Mouse (Mus musculus): ENCODE measurements around the gene Ralgps1. TPM values are rescaled to one million over a fixed set of nuclear protein-coding genes. Genes with fewer than 3 reads are reported as not detected.

Ralgps1 gene
- polyA plus RNA-seq, 1 experiment: 9.5 TPM

GRCm38 (mm10) chr2:33350921-33351320 is 20.4 kb downstream of the Ralgps1 start:
- H3K4me3 ChIP-seq (ENCODE audit: low read depth, low read length): no peak overlapping the region
- no peak overlapping the region for H3K27ac ChIP-seq (ENCODE audit: insufficient read depth, low read depth, low read length)
- 0 out of 2 replicates have a peak, but pooled peaks cover 4% of the 10 kb centered on the region for H3K4me1 ChIP-seq (ENCODE audit: control insufficient read depth, insufficient read depth, insufficient read length, low read length)
- H3K27me3 ChIP-seq (ENCODE audit: control insufficient read depth, insufficient read depth, low read length): no peaks in the 10 kb centered on the region
- H3K36me3 ChIP-seq (ENCODE audit: control insufficient read depth, insufficient read depth, low read length): no peaks in the 10 kb centered on the region
- TF ChIP-seq CTCF (IDR thresholded peaks at IDR 0.05; ENCODE audit: extremely low read depth, insufficient read length, insufficient replicate concordance, low read depth, low read length) (no peak), POLR2A (IDR thresholded peaks at IDR 0.05; ENCODE audit: low read depth, low read length) (no peak)
- 86% methylated on average over 6 of the region's 6 CpGs for WGBS

- no peak overlapping the region for H3K4me3 ChIP-seq (ENCODE audit: low read depth, low read length)
- TF ChIP-seq CTCF (IDR thresholded peaks at IDR 0.05; ENCODE audit: extremely low read depth, insufficient read length, insufficient replicate concordance, low read depth, low read length) (no peak), POLR2A (IDR thresholded peaks at IDR 0.05; ENCODE audit: low read depth, low read length) (no peak)
- H3K4me1 ChIP-seq (ENCODE audit: control insufficient read depth, insufficient read depth, insufficient read length, low read length): peaks cover 13% of the 10 kb centered on the region
- WGBS: 47% methylated on average over 2 of the region's 2 CpGs
- no peaks in the 10 kb centered on the region for H3K36me3 ChIP-seq (ENCODE audit: control insufficient read depth, insufficient read depth, low read length)
- no peak overlapping the region for H3K27ac ChIP-seq (ENCODE audit: insufficient read depth, low read depth, low read length)
- H3K27me3 ChIP-seq (ENCODE audit: control insufficient read depth, insufficient read depth, low read length): no peaks in the 10 kb centered on the region
Measured at GRCm38 (mm10) chr2:33349581-33349980, 21.7 kb downstream of the Ralgps1 start.

GRCm38 (mm10) chr2:33349081-33349480 is 22.2 kb downstream of the Ralgps1 start:
- Histone ChIP-seq H3K4me1 (ENCODE audit: control insufficient read depth, insufficient read depth, insufficient read length, low read length) (peaks cover 13% of the 10 kb centered on the region), H3K27ac (ENCODE audit: insufficient read depth, low read depth, low read length) (no peak overlapping the region), H3K36me3 (ENCODE audit: control insufficient read depth, insufficient read depth, low read length) (no peaks in the 10 kb centered on the region), H3K27me3 (ENCODE audit: control insufficient read depth, insufficient read depth, low read length) (no peaks in the 10 kb centered on the region), H3K4me3 (ENCODE audit: low read depth, low read length) (no peak overlapping the region)
- 24% methylated on average over 2 of the region's 2 CpGs for WGBS
- TF ChIP-seq CTCF (IDR thresholded peaks at IDR 0.05; ENCODE audit: extremely low read depth, insufficient read length, insufficient replicate concordance, low read depth, low read length) (peak; percentile 77; the same call in 1 of the 2 replicates), POLR2A (IDR thresholded peaks at IDR 0.05; ENCODE audit: low read depth, low read length) (no peak)

GRCm38 (mm10) chr2:33348260-33348659 is 23.0 kb downstream of the Ralgps1 start:
- 85% methylated on average over 3 of the region's 3 CpGs for WGBS
- peaks cover 9% of the 10 kb centered on the region for H3K4me1 ChIP-seq (ENCODE audit: control insufficient read depth, insufficient read depth, insufficient read length, low read length)
- TF ChIP-seq POLR2A (IDR thresholded peaks at IDR 0.05; ENCODE audit: low read depth, low read length): no peak
- TF ChIP-seq CTCF (IDR thresholded peaks at IDR 0.05; ENCODE audit: extremely low read depth, insufficient read length, insufficient replicate concordance, low read depth, low read length): no peak

GRCm38 (mm10) chr2:33347607-33348006 is 23.7 kb downstream of the Ralgps1 start:
- 31% methylated on average over 3 of the region's 3 CpGs for WGBS

More at GRCm38 (mm10) chr2:33348260-33348659, 23.0 kb downstream of the Ralgps1 start:
- H3K27me3 ChIP-seq (ENCODE audit: control insufficient read depth, insufficient read depth, low read length): no peaks in the 10 kb centered on the region
- H3K4me3 ChIP-seq (ENCODE audit: low read depth, low read length): no peak overlapping the region
- H3K27ac ChIP-seq (ENCODE audit: insufficient read depth, low read depth, low read length): no peak overlapping the region
- no peaks in the 10 kb centered on the region for H3K36me3 ChIP-seq (ENCODE audit: control insufficient read depth, insufficient read depth, low read length)

GRCm38 (mm10) chr2:33346749-33347148 is 24.5 kb downstream of the Ralgps1 start:
- no peak for TF ChIP-seq CTCF (IDR thresholded peaks at IDR 0.05; ENCODE audit: extremely low read depth, insufficient read length, insufficient replicate concordance, low read depth, low read length)
- TF ChIP-seq POLR2A (IDR thresholded peaks at IDR 0.05; ENCODE audit: low read depth, low read length): no peak
- Histone ChIP-seq H3K27ac (ENCODE audit: insufficient read depth, low read depth, low read length) (no peak overlapping the region), H3K4me1 (ENCODE audit: control insufficient read depth, insufficient read depth, insufficient read length, low read length) (peaks cover 9% of the 10 kb centered on the region), H3K27me3 (ENCODE audit: control insufficient read depth, insufficient read depth, low read length) (no peaks in the 10 kb centered on the region), H3K36me3 (ENCODE audit: control insufficient read depth, insufficient read depth, low read length) (no peaks in the 10 kb centered on the region), H3K4me3 (ENCODE audit: low read depth, low read length) (no peak overlapping the region)
- WGBS: 80% methylated on average over 5 of the region's 5 CpGs

More at GRCm38 (mm10) chr2:33347607-33348006, 23.7 kb downstream of the Ralgps1 start:
- TF ChIP-seq CTCF (IDR thresholded peaks at IDR 0.05; ENCODE audit: extremely low read depth, insufficient read length, insufficient replicate concordance, low read depth, low read length) (peak; percentile 41; the same call in 1 of the 2 replicates), POLR2A (IDR thresholded peaks at IDR 0.05; ENCODE audit: low read depth, low read length) (no peak)
- peaks cover 9% of the 10 kb centered on the region for H3K4me1 ChIP-seq (ENCODE audit: control insufficient read depth, insufficient read depth, insufficient read length, low read length)
- no peak overlapping the region for H3K4me3 ChIP-seq (ENCODE audit: low read depth, low read length)
- no peaks in the 10 kb centered on the region for H3K27me3 ChIP-seq (ENCODE audit: control insufficient read depth, insufficient read depth, low read length)
- H3K36me3 ChIP-seq (ENCODE audit: control insufficient read depth, insufficient read depth, low read length): no peaks in the 10 kb centered on the region
- no peak overlapping the region for H3K27ac ChIP-seq (ENCODE audit: insufficient read depth, low read depth, low read length)

- TF ChIP-seq CTCF (IDR thresholded peaks at IDR 0.05; ENCODE audit: extremely low read depth, insufficient read length, insufficient replicate concordance, low read depth, low read length): no peak
- TF ChIP-seq POLR2A (IDR thresholded peaks at IDR 0.05; ENCODE audit: low read depth, low read length): no peak
- WGBS: 84% methylated on average over 4 of the region's 4 CpGs
- Histone ChIP-seq H3K4me3 (ENCODE audit: low read depth, low read length) (no peak overlapping the region), H3K27me3 (ENCODE audit: control insufficient read depth, insufficient read depth, low read length) (no peaks in the 10 kb centered on the region), H3K27ac (ENCODE audit: insufficient read depth, low read depth, low read length) (peak overlapping the region; percentile 6; the same call in 1 of the 2 replicates), H3K4me1 (ENCODE audit: control insufficient read depth, insufficient read depth, insufficient read length, low read length) (peaks cover 9% of the 10 kb centered on the region), H3K36me3 (ENCODE audit: control insufficient read depth, insufficient read depth, low read length) (no peaks in the 10 kb centered on the region)
Measured at GRCm38 (mm10) chr2:33345956-33346355, 25.3 kb downstream of the Ralgps1 start.
